Mouse (Mus musculus) forebrain, embryonic 14.5 days (tissue): ENCODE results near the gene Ppm1m. TPM values are rescaled to one million over a fixed set of nuclear protein-coding genes. Genes with fewer than 3 reads are reported as not detected.

Experiments
- ATAC-seq: fragments of 200-750 bp; cut with Nextera tagmentation; 2 replicates; pipeline ENCODE4 v1.8.0; 2017; ENCODE audit warnings: mild to moderate bottlenecking, moderate library complexity
- DNase-seq: peaks from one replicate; pipeline ENCODE4 v3.0.0-alpha.2; 2015; ENCODE audit warnings: low spot score
- H3K27ac ChIP-seq: fragments of 300-500 bp; sonication (generic); 2 replicates; pipeline ENCODE4 v1.5.1; 2014; ENCODE audit warnings: low read depth, mild to moderate bottlenecking, control low read depth, low read length, moderate library complexity
- H3K27me3 ChIP-seq: fragments of 300-500 bp; sonication (generic); replicated peaks from 2 replicates; pipeline ENCODE4 v1.6.1; 2014; ENCODE audit warnings: low read length, control low read depth, mixed read lengths; ENCODE audit not compliant: control insufficient read depth, insufficient read depth
- H3K36me3 ChIP-seq: fragments of 300-500 bp; sonication (generic); 2 replicates; pipeline ENCODE4 v1.6.1; 2014; ENCODE audit warnings: low read length, control low read depth; ENCODE audit not compliant: control insufficient read depth, insufficient read depth
- H3K4me1 ChIP-seq: fragments of 300-500 bp; sonication (generic); 2 replicates; pipeline ENCODE4 v1.6.1; 2014; ENCODE audit warnings: antibody characterized with exemption, low read length, control low read depth; ENCODE audit not compliant: control insufficient read depth, insufficient read depth
- H3K4me2 ChIP-seq: fragments of 300-500 bp; sonication (generic); 2 replicates; pipeline ENCODE4 v1.6.1; 2014; ENCODE audit warnings: mild to moderate bottlenecking, control low read depth, low read length
- H3K4me3 ChIP-seq: fragments of 300-500 bp; sonication (generic); 2 replicates; pipeline ENCODE4 v1.5.1; 2014; ENCODE audit warnings: low read depth, low read length, control low read depth
- H3K9ac ChIP-seq: fragments of 300-500 bp; sonication (generic); 2 replicates; pipeline ENCODE4 v1.6.1; 2014; ENCODE audit warnings: mild to moderate bottlenecking, low read length, control low read depth, moderate library complexity
- H3K9me3 ChIP-seq: fragments of 300-500 bp; sonication (generic); replicated peaks from 2 replicates; pipeline ENCODE4 v1.6.1; 2016; ENCODE audit warnings: low read length, control low read depth, mixed read lengths; ENCODE audit not compliant: control insufficient read depth
- WGBS: fragments of 180-500 bp; shearing (Covaris S2); extraction: QIAGEN DNeasy Blood & Tissue Kit; methylation state at CpG from one replicate; pipeline ENCODE4 v1.1.7; 2014; 5-methylcytosine and 5-hydroxymethylcytosine counted together
- polyA plus RNA-seq: library from polyadenylated mRNA; unstranded; fragments of >200 nt; fragmentation: Nextera tagmentation; extraction: Ambion mirVana; gene quantifications from 2 replicates; pipeline ENCODE4 v1.2.1, GENCODE M21; 2014

Ppm1m gene
- polyA plus RNA-seq, 1 experiment from 2014 or later = 10.7 TPM

DNA sequence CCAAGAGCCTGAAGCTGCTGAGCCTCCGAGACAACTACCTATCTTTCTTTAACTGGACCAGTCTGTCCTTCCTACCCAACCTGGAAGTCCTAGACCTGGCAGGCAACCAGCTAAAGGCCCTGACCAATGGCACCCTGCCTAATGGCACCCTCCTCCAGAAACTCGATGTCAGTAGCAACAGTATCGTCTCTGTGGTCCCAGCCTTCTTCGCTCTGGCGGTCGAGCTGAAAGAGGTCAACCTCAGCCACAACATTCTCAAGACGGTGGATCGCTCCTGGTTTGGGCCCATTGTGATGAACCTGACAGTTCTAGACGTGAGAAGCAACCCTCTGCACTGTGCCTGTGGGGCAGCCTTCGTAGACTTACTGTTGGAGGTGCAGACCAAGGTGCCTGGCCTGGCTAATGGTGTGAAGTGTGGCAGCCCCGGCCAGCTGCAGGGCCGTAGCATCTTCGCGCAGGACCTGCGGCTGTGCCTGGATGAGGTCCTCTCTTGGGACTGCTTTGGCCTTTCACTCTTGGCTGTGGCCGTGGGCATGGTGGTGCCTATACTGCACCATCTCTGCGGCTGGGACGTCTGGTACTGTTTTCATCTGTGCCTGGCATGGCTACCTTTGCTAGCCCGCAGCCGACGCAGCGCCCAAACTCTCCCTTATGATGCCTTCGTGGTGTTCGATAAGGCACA, 26.1 kb upstream of the Ppm1m start:
- no peak overlapping the region for H3K27ac ChIP-seq
- H3K4me1 ChIP-seq = no peaks in the 10 kb centered on the region
- peaks cover 5% of the 10 kb centered on the region; the same call in 1 of the 2 replicates for H3K27me3 ChIP-seq
- no peak for ATAC-seq
- peak overlapping the region; percentile 70 for H3K4me2 ChIP-seq
- H3K4me3 ChIP-seq = peak overlapping the region; percentile 32
- WGBS = 66% methylated on average over 24 of the region's 24 CpGs
- no peaks in the 10 kb centered on the region for H3K36me3 ChIP-seq
- DNase-seq = no peak
- no peaks in the 10 kb centered on the region for H3K9me3 ChIP-seq
- H3K9ac ChIP-seq = peak overlapping the region; percentile 60

DNA sequence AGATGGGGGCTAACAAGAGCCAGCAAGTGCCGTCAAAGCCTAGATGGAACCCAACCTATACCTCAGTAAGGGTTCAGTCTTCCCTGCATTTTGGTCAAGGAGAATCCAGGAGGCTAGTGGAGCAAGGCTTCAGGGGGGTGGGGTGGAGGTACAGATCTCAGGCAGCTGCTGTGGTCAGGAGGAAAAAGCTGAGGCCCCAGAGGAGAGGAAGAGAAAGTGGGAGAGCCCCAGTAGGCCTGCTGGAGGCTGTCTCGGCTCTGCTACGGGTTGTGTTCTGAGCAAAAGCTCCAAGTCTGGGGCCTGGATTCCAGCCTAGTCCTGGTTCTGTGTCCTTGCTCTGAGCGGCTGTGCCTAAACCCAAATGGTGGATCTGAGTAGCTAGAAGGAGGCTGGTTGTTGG, 23.4 kb upstream of the Ppm1m start:
- Histone ChIP-seq H3K4me3 (no peak overlapping the region), H3K9ac (no peak overlapping the region), H3K36me3 (no peaks in the 10 kb centered on the region), H3K27me3 (peaks cover 5% of the 10 kb centered on the region; the same call in 1 of the 2 replicates), H3K4me1 (no peaks in the 10 kb centered on the region), H3K4me2 (no peak overlapping the region), H3K9me3 (no peaks in the 10 kb centered on the region), H3K27ac (no peak overlapping the region)
- DNase-seq = no peak
- WGBS = 91% methylated on average over 4 of the region's 4 CpGs
- ATAC-seq = no peak

DNA sequence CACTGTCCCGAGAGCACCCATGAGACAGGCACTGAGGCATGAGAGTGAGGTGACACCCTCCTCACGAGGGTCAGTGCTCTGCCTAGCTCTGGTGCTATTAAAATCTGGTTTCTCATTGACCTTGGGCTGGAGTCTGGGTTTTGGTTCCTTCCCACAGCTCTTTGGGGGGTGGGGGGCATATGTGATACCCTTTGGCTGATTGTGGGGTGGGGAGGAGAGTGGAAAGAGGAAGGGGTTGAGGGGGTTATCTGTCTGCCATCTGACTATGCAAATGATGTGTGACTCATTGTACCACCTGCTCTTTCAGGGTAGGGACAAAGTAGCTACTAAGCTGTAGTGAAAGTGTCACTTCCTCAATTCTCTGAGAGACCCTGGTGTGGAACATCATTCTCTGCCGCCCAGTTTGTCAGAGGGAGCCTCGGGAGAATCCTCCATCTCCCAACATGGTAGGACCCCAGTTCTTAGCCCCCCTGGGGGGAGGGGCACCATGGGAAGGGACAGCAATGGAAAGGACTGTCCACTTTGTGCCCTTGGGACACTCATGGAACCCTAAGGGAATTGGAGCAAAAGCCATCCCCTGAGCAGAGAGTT, 22.8 kb upstream of the Ppm1m start, which contains the start of gene Tlr9:
Tlr9 (plus strand) TSS at position 338 of the 591 bp plus-strand sequence.
- 83% methylated on average over 4 of the region's 4 CpGs for WGBS
- Histone ChIP-seq H3K36me3 (no peaks in the 10 kb centered on the region), H3K4me1 (no peaks in the 10 kb centered on the region), H3K27ac (no peak within 1 kb of the TSS), H3K4me2 (no peak within 1 kb of the TSS), H3K9ac (no peak within 1 kb of the TSS), H3K27me3 (peaks cover 5% of the 10 kb centered on the region; the same call in 1 of the 2 replicates), H3K9me3 (no peaks in the 10 kb centered on the region), H3K4me3 (no peak within 1 kb of the TSS)
- no peak for DNase-seq
- ATAC-seq = no peak

DNA sequence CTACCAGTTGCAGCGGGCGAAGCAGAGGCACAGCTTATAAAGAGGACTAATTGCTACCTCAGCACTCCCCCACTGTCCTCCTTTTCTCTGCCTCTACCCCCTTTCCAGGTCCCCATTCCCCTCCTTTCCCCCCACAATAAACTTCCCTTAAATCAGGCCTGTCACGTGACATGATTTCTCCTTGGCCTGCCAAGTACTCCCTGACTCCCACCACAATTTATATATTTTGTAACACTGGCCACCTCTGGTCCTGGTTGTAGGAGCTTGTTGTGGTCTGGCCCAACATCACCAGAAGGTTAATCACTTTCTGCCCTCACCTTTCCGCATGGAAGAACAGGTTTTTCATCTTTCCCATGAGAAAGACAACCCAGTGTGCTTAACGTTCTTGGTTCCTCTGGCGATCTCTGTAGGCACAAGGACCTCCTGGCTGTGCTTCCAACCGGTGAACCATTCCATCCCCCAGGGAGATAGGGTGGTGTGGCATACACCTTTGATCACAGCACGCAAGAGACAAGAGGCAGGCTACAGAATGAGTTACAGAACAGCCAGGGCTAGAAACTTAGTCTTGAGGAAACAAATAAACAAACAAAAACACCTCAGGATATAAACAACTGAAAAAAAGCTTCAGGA, 21.5 kb upstream of the Ppm1m start:
- no peak for ATAC-seq

GRCm38 (mm10) chr9:106216971-106217370, 17.4 kb upstream of the Ppm1m start:
- Histone ChIP-seq H3K27me3 (no peaks in the 10 kb centered on the region), H3K27ac (no peak overlapping the region), H3K9me3 (no peaks in the 10 kb centered on the region), H3K36me3 (peaks cover 29% of the 10 kb centered on the region), H3K9ac (no peak overlapping the region), H3K4me2 (no peak overlapping the region), H3K4me3 (no peak overlapping the region), H3K4me1 (no peaks in the 10 kb centered on the region)
- 79% methylated on average over 7 of the region's 7 CpGs for WGBS
- DNase-seq (no peak), ATAC-seq (no peak)

More for the DNA sequence above, 21.5 kb upstream of the Ppm1m start:
- Histone ChIP-seq H3K9ac (no peak overlapping the region), H3K36me3 (no peaks in the 10 kb centered on the region), H3K9me3 (no peaks in the 10 kb centered on the region), H3K4me2 (no peak overlapping the region), H3K27ac (no peak overlapping the region), H3K4me1 (no peaks in the 10 kb centered on the region), H3K4me3 (no peak overlapping the region), H3K27me3 (peaks cover 5% of the 10 kb centered on the region; the same call in 1 of the 2 replicates)
- WGBS = 76% methylated on average over 8 of the region's 8 CpGs
- no peak for DNase-seq

- Histone ChIP-seq H3K27ac (no peak overlapping the region), H3K27me3 (no peaks in the 10 kb centered on the region), H3K36me3 (peaks cover 29% of the 10 kb centered on the region), H3K4me2 (no peak overlapping the region), H3K4me3 (no peak overlapping the region), H3K9me3 (no peaks in the 10 kb centered on the region), H3K4me1 (peaks cover 5% of the 10 kb centered on the region; the same call in 1 of the 2 replicates), H3K9ac (no peak overlapping the region)
- ATAC-seq (no peak), DNase-seq (no peak)
- WGBS = 88% methylated on average over 6 of the region's 6 CpGs
These were observed 16.0 kb upstream of the Ppm1m start for GRCm38 (mm10) chr9:106215341-106216125.

DNA sequence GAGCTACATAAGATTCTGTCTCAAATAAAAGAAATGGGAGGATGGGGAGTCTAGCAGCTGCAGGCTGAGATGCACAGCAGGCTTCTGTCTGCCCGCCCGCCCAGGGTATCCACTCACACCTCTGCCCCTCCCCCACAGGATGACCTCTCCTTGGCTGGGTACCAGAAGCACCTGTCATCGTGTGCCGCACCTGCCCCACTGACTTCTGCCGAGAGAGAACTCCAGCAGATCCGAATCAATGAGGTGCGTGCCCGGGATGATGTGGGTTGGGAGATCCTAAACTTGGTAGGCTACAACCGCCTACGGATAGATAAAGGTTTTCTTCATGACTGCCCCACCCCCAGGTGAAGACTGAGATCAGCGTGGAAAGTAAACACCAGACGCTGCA, 13.0 kb upstream of the Ppm1m start:
- 87% methylated on average over 12 of the region's 12 CpGs for WGBS
- no peak overlapping the region for H3K27ac ChIP-seq
- no peak overlapping the region for H3K4me2 ChIP-seq
- no peak overlapping the region for H3K4me3 ChIP-seq
- H3K27me3 ChIP-seq = no peaks in the 10 kb centered on the region
- peaks cover 5% of the 10 kb centered on the region; the same call in 1 of the 2 replicates for H3K4me1 ChIP-seq
- DNase-seq (no peak), ATAC-seq (no peak)
- no peaks in the 10 kb centered on the region for H3K9me3 ChIP-seq
- no peak overlapping the region for H3K9ac ChIP-seq
- H3K36me3 ChIP-seq = peaks cover 34% of the 10 kb centered on the region

- ATAC-seq (peak; percentile 92), DNase-seq (peak; percentile 95)
- Histone ChIP-seq H3K4me2 (peak overlapping the region; percentile 46), H3K27me3 (no peaks in the 10 kb centered on the region), H3K9ac (peak overlapping the region; percentile 53), H3K9me3 (no peaks in the 10 kb centered on the region), H3K4me3 (peak overlapping the region; percentile 10; the same call in 1 of the 2 replicates), H3K27ac (no peak overlapping the region), H3K4me1 (peaks cover 5% of the 10 kb centered on the region; the same call in 1 of the 2 replicates), H3K36me3 (peaks cover 34% of the 10 kb centered on the region)
- WGBS = 15% methylated on average over 37 of the region's 37 CpGs
These were observed 12.4 kb upstream of the Ppm1m start for GRCm38 (mm10) chr9:106211680-106212593.
